Mouse (Mus musculus) right cerebral cortex, postnatal 4 days (tissue): ENCODE data around the gene Fam107b.
"Not testable (repeated sequence)": the region's sequence is repeated elsewhere in the genome, so short reads cannot be mapped to it uniquely, and the experiment has no call there.

ENCODE experiments used
- DNase-seq: peaks from one replicate; pipeline ENCODE4 v3.0.0-alpha.2; 2022

Fam107b gene

GRCm38 (mm10) chr2:3713682-3714361, 143.5 kb downstream of the Fam107b start:
- peak; percentile 39 for DNase-seq

GRCm38 (mm10) chr2:3714511-3714910, 144.2 kb downstream of the Fam107b start:
- DNase-seq, result no peak

DNA sequence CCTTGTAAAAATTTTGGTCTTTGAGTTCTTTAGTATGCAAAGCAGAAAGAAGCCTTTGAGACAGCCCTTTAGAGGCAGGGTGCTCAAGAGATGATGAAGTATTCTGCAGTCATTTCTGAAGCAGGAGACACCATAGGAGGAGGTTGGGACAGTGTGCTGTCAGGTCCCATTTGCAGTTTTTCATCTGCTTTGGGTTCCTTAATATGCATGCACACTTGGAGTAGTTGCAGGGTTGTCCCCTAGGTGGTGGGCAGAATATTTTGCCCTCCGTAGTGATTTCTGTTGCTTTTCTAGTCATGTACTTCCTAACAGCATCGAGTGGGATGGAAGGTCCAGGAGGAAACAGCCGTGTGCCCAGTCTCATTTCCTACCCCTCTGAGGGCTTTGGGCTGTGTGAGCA, 145.1 kb downstream of the Fam107b start:
- no peak for DNase-seq

DNA sequence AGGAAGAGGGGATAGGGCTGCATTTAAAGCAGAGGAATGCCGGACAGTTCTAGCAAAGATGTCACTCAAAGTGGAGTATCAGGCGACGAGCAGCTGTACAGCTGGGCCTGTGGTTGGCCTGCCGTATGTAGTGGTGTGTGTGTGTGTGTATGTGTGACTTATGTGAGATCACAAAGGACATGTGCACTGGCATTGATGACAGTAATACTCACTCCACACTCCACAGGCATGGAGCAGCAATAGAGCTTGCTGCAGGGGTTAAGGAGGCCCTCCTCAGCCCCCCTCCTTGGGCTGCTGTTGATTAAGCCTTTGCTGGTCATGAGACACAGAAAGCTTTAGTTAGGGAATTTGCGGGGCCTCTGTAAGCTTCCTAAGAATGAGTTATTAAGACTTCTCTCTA, 147.0 kb downstream of the Fam107b start:
- no peak for DNase-seq

GRCm38 (mm10) chr2:3717847-3718246, 147.6 kb downstream of the Fam107b start:
- DNase-seq, result no peak

DNA sequence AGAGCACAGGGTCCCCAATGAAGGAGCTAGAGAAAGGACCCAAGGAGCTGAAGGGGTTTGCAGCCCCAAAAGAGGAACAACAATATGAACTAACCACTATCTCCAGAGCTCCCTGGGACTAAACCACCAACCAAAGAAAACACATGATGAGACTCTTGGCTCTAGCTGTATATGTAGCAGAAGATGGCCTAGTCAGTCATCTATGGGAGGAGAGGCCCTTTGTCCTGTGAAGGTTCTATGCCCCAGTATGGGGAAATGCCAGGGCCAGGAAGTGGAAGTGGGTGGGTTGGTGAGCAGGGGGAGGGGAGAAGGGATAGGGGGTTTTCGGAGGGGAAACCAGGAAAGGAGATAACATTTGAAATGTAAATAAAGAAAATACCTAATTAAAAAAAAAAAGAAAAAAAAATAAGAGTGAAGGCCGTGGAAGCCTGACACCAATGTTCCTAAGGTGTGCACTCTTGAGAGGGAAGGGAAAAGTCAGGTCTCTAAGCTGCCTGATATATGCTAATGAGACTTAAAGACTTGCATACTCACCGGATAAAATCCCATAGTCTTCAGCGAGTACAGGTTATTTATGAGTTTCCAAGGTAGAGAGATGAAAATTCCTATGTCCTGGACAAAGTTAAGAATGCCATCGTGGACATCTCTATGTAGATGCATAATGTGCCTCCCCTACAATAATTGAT, 149.3 kb downstream of the Fam107b start:
- DNase-seq, result not testable (repeated sequence)

- no peak for DNase-seq
Measured at GRCm38 (mm10) chr2:3721107-3721506, 150.8 kb downstream of the Fam107b start.

GRCm38 (mm10) chr2:3721974-3722373, 151.7 kb downstream of the Fam107b start:
- DNase-seq, result no peak

GRCm38 (mm10) chr2:3723391-3724106, 153.3 kb downstream of the Fam107b start:
- no peak for DNase-seq

GRCm38 (mm10) chr2:3726501-3727078, 156.3 kb downstream of the Fam107b start:
- DNase-seq, result no peak

DNA sequence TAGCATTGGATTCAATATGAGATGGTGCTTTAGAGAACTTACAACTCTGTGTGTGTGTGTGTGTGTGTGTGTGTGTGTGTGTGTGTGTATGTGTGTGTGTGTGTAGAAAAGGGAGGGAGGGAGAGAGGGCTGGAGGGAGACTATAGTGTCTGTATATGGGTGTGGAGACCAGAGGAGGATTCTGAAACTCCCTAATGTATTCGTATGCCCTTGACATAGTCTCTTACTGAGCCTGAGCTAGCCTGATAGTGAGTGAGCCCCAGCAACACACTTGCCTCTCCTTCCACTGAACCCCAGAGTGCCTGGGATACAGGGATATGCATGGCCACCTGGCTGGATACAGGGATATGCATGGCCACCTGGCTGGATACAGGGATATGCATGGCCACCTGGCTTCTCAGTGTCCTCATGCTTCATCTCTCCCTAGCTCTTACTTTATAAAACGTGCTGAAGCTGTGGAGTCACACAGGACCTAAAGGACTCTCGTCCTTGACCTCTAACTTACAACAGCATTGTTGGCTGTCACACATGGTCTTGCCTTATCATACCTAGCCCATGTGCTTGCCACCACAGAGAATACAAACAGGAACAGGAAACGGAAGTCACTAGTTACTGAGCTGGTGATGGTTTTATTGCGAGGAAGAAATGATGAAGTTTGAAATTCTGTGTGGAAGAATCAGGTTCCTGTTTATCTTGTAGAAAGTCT, 157.1 kb downstream of the Fam107b start:
- no peak for DNase-seq

DNA sequence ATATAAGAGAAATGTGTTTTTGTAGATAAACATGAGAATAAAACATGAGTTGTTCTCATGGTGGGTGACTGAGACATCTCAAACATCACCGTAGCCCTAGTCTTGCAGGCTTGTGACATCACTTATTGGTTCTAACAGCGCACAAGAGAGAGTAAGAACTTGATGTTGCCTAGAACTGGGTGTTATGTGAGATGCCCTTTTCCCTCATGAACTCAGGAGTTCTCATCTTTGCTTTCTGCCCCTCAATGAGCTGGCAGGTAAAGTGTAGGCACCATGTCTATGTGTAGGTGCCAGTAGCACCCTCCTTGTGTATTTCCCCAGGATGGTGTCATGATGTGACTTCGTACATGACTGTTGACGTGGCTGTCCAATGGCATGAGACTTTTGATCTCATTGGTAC, 157.8 kb downstream of the Fam107b start:
- DNase-seq, result no peak

GRCm38 (mm10) chr2:3729586-3729985, 159.3 kb downstream of the Fam107b start:
- DNase-seq, result no peak

GRCm38 (mm10) chr2:3730744-3731143, 160.5 kb downstream of the Fam107b start:
- no peak for DNase-seq

DNA sequence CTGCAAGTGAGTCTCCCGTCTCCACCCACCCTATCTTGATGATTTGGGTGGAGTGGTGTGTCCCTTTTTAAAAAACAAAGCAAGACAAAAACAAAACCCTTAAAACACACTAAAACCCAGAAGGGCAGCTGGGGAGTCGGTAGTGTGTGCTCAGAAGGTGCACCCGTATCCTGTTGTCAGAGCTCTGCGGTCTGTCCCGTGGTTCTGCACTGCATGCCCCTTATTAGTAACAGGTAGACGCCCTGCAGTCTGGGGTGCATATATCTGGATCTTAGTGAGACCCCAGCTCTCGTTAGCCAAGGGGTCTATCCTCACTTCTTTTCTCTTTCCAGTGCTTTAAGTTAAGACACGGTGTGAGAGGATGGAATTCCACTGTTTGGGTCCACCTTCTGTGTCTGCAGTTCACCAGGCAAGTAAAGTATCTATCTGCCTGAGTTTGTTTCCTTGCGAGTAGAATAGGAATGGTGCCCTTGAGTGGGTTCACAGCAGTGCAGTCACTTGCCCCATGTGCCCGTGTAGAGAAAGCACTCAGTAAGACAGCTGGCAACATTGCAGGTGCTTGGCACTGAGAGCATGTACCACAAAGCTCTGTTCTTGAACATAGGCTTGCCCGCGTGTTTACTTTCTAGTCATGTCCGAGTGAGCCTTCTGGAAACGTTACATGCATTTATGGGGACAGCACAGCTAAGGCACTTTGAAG, 161.2 kb downstream of the Fam107b start:
- DNase-seq, result peak; percentile 50

DNA sequence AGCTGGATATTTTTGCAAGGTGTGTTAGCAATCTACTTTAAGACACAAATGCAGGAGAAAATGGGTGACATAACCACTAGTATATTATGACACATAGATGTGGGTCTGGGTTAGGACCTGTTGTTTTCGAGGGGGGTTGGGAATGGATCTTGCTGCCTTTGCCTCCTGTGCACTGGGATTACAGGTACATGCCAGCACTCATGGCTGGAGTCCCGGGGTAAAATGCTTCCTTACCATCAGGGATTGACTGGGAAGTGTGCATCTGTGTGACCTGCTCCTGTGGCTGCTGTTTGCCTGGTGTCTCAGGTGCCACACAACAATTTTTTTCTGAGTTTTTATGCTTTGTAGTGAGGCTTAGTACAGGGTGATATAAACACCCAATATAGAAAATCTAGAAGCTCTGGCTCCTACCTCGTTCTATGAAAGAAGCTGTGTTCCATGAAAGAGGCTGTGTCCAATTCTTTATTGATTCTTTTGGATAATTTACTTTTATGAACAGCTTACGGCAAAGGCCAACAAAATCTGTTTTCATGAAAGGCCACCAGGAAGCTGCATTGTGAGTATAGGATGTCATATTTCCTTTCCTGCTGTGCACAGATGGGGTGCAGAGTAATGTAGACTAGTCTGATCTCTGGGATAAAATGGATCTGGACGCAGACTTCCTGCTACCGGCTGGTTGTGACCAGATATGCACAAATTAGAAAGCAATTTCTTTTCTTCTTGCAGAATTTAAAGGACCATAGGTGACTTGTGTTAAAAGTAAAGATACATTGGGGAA, 167.8 kb downstream of the Fam107b start:
- no peak for DNase-seq

- DNase-seq, result no peak
Measured at GRCm38 (mm10) chr2:3738734-3739133, 168.4 kb downstream of the Fam107b start.

GRCm38 (mm10) chr2:3739351-3739961, 169.2 kb downstream of the Fam107b start:
- DNase-seq, result peak; percentile 23

GRCm38 (mm10) chr2:3740256-3740655, 170.0 kb downstream of the Fam107b start:
- no peak for DNase-seq

GRCm38 (mm10) chr2:3740670-3741069, 170.4 kb downstream of the Fam107b start:
- DNase-seq, result no peak

DNA sequence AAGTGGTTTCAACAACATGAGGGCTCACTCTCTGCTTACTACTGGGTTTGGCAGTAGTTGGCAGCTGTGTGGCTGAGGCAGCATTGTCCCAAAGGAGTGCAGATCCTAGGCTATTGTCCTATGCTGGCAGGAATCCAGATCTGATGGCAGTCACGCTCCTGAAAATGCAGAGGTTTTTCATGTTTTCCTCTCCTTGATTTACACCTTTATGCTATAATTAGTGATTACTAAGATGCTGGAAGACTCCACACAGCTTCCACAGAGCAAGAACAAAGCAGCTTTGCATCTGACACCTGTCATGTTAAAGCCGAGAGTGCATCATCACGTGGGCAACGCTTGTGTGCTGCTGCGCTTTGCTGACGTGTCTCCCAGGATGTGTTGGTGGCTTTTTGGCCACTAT, 172.2 kb downstream of the Fam107b start:
- no peak for DNase-seq
